ENCODE assay signal across 8 mouse cellular contexts in genomic region chr6:143706451-143706850, GRCm38 (mm10).
"Had no signal": no experiment of that assay in that cellular context is flagged by ENCODE, and none has a peak within 500 bp of the region (broad histone marks: within the 10 kb centered on the region; RNA-seq: fewer than 3 reads in every experiment).

No protein-coding gene starts in this region.

- DNase-seq: lung, adult 18-20 months; lung, embryonic 14.5 days; lung, postnatal 10 days; midbrain, embryonic 14.5 days; right cerebral cortex, postnatal 14 days; thymus, adult 2 months; thymus, postnatal 25 days; thymus, postnatal 4 days had no signal
